Mouse (Mus musculus): Measurements from ENCODE around the gene Gm20425. TPM values are rescaled to one million over a fixed set of nuclear protein-coding genes. Genes with fewer than 3 reads are reported as not detected.

The Gm20425 gene
- total RNA-seq, 2 experiments from 2014 or later = 10.8 to 11.3 TPM

GRCm38 (mm10) chr9:103140384-103140783 lies 89.7 kb downstream of the Gm20425 start:
- no peak overlapping the region for H3K4me3 ChIP-seq
- DNase-seq (ENCODE audit: low spot score in 2 of 2) = no peak
- TF ChIP-seq CTCF (conservative IDR thresholded peaks at IDR 0.05) = no peak
- H3K27ac ChIP-seq = no peak overlapping the region

Other genes with a start within 250 kb of the Gm20425 start
- gene Slco2a1, start 241.6 kb downstream of the Gm20425 start, total RNA-seq (2021) = 1 to 10 TPM; 2.0 to 3.2 TPM
- gene Rab6b, start 118.5 kb downstream of the Gm20425 start, total RNA-seq (2021) = 100 to 1,000 TPM; 429 to 449 TPM
- 10 to 100 TPM; 18.5 to 21.0 TPM for gene Srprb, start 28.2 kb downstream of the Gm20425 start, total RNA-seq (2021)
- gene Trf, start 137 bp upstream of the Gm20425 start, total RNA-seq (2021) = 100 to 1,000 TPM; 190 to 207 TPM
- 1 to 10 TPM in 1 of 2 experiments, not detected in 1; 1.2 TPM for gene 1300017J02Rik, start 74.8 kb upstream of the Gm20425 start, total RNA-seq (2021)
- gene Topbp1, start 74.9 kb upstream of the Gm20425 start, total RNA-seq (2021) = 10 to 100 TPM; 22.4 to 22.7 TPM
- 10 to 100 TPM; 69.3 to 72.9 TPM for gene Cdv3, start 135.5 kb upstream of the Gm20425 start, total RNA-seq (2021)

Data from layer of hippocampus, adult 2 months (tissue).